Mouse (Mus musculus): Measurements from ENCODE around the gene Srsf7.
A peak's percentile ranks its signal among the peaks of the same experiment; 100 is the strongest.
"Not testable (repeated sequence)": the region's sequence is repeated elsewhere in the genome, so short reads cannot be mapped to it uniquely, and the experiment has no call there.

The Srsf7 gene

GRCm38 (mm10) chr17:80199160-80199778 lies 7.8 kb downstream of the Srsf7 start:
- no peak for DNase-seq (ENCODE audit: low spot score in 2 of 2)

- DNase-seq (ENCODE audit: low spot score in 2 of 2), result no peak
Measured at GRCm38 (mm10) chr17:80193075-80193474, 14.0 kb downstream of the Srsf7 start.

- DNase-seq (ENCODE audit: low spot score in 2 of 2), result no peak
Measured at GRCm38 (mm10) chr17:80183615-80184014, 23.5 kb downstream of the Srsf7 start.

GRCm38 (mm10) chr17:80180468-80180867 lies 26.6 kb downstream of the Srsf7 start:
- no peak for DNase-seq (ENCODE audit: low spot score in 2 of 2)

- DNase-seq (ENCODE audit: low spot score in 2 of 2), result peak; percentile 71 to 72
Measured at GRCm38 (mm10) chr17:80179959-80180358, 27.1 kb downstream of the Srsf7 start.

- DNase-seq (ENCODE audit: low spot score in 2 of 2), result not testable (repeated sequence)
Measured at GRCm38 (mm10) chr17:80178846-80179245, 28.3 kb downstream of the Srsf7 start.

GRCm38 (mm10) chr17:80175966-80176365 lies 31.1 kb downstream of the Srsf7 start:
- no peak for DNase-seq (ENCODE audit: low spot score in 2 of 2)

GRCm38 (mm10) chr17:80175386-80175739 lies 31.7 kb downstream of the Srsf7 start:
- no peak for DNase-seq (ENCODE audit: low spot score in 2 of 2)

GRCm38 (mm10) chr17:80174699-80175385 lies 32.3 kb downstream of the Srsf7 start:
- no peak for DNase-seq (ENCODE audit: low spot score in 2 of 2)

GRCm38 (mm10) chr17:80174146-80174545 lies 33.0 kb downstream of the Srsf7 start:
- no peak for DNase-seq (ENCODE audit: low spot score in 2 of 2)

- no peak for DNase-seq (ENCODE audit: low spot score in 2 of 2)
Measured at GRCm38 (mm10) chr17:80173708-80174107, 33.4 kb downstream of the Srsf7 start.

- no peak for DNase-seq (ENCODE audit: low spot score in 2 of 2)
Measured at GRCm38 (mm10) chr17:80172761-80173160, 34.3 kb downstream of the Srsf7 start.

- no peak for DNase-seq (ENCODE audit: low spot score in 2 of 2)
Measured at GRCm38 (mm10) chr17:80171948-80172347, 35.2 kb downstream of the Srsf7 start.

- no peak for DNase-seq (ENCODE audit: low spot score in 2 of 2)
Measured at GRCm38 (mm10) chr17:80170951-80171350, 36.2 kb downstream of the Srsf7 start.

GRCm38 (mm10) chr17:80169792-80170191 lies 37.3 kb downstream of the Srsf7 start:
- DNase-seq (ENCODE audit: low spot score in 2 of 2), result no peak

- peak; percentile 57 to 65 for DNase-seq (ENCODE audit: low spot score in 2 of 2)
Measured at GRCm38 (mm10) chr17:80168425-80169182, 38.5 kb downstream of the Srsf7 start.

- peak; percentile 33 to 42 for DNase-seq (ENCODE audit: low spot score in 2 of 2)
Measured at GRCm38 (mm10) chr17:80167851-80168251, 39.3 kb downstream of the Srsf7 start.

GRCm38 (mm10) chr17:80167436-80167835 lies 39.7 kb downstream of the Srsf7 start:
- no peak for DNase-seq (ENCODE audit: low spot score in 2 of 2)

GRCm38 (mm10) chr17:80166346-80166745 lies 40.8 kb downstream of the Srsf7 start:
- DNase-seq (ENCODE audit: low spot score in 2 of 2), result no peak

GRCm38 (mm10) chr17:80165741-80166140 lies 41.4 kb downstream of the Srsf7 start:
- DNase-seq (ENCODE audit: low spot score in 2 of 2), result peak; percentile 79 to 82

- no peak for DNase-seq (ENCODE audit: low spot score in 2 of 2)
Measured at GRCm38 (mm10) chr17:80163991-80164390, 43.1 kb downstream of the Srsf7 start.

GRCm38 (mm10) chr17:80160454-80160853 lies 46.7 kb downstream of the Srsf7 start:
- DNase-seq (ENCODE audit: low spot score in 2 of 2), result peak; percentile 86 to 91

GRCm38 (mm10) chr17:80157489-80157888 lies 49.6 kb downstream of the Srsf7 start:
- DNase-seq (ENCODE audit: low spot score in 2 of 2), result no peak

Data from heart, adult 9 months (tissue).